19 mouse cellular contexts compared by ENCODE assay signal in genomic region chr2:132010781-132011180, GRCm38 (mm10).
"Had no signal": no experiment of that assay in that cellular context is flagged by ENCODE, and none has a peak within 500 bp of the region (broad histone marks: within the 10 kb centered on the region; RNA-seq: fewer than 3 reads in every experiment).

No protein-coding gene starts in this region.

- H3K9me3 ChIP-seq: liver, embryonic 13.5 days; liver, embryonic 15.5 days; lung, embryonic 15.5 days; megakaryocyte, embryonic 14.5 days; midbrain, embryonic 12.5 days; midbrain, embryonic 15.5 days; neural tube, embryonic 12.5 days; stomach, embryonic 15.5 days had no signal

- H3K27me3 ChIP-seq: liver, embryonic 13.5 days; liver, embryonic 15.5 days; lung, embryonic 15.5 days; midbrain, embryonic 12.5 days; midbrain, embryonic 15.5 days; neural tube, embryonic 12.5 days; stomach, embryonic 15.5 days had no signal

- ATAC-seq: liver, postnatal 0 days; midbrain, embryonic 15.5 days had no signal

- DNase-seq: liver, embryonic 13.5 days; liver, postnatal 0 days; lung, adult 2 months; lung, postnatal 10 days; lung, postnatal 36 days; right cerebral cortex, postnatal 14 days; spleen, adult 18-20 months; thymus, adult 2 months; thymus, postnatal 25 days; thymus, postnatal 4 days had no signal

- H3K4me3 ChIP-seq: liver, embryonic 13.5 days; liver, embryonic 15.5 days; lung, embryonic 15.5 days; megakaryocyte, embryonic 14.5 days; midbrain, embryonic 12.5 days; midbrain, embryonic 15.5 days; neural tube, embryonic 12.5 days; stomach, embryonic 15.5 days had no signal

- H3K36me3 ChIP-seq: liver, embryonic 13.5 days; liver, embryonic 15.5 days; lung, embryonic 15.5 days had no signal

- H3K4me2 ChIP-seq: liver, embryonic 13.5 days; liver, embryonic 15.5 days; lung, embryonic 15.5 days; midbrain, embryonic 12.5 days; midbrain, embryonic 15.5 days; neural tube, embryonic 12.5 days; stomach, embryonic 15.5 days had no signal

- H3K9ac ChIP-seq: liver, embryonic 13.5 days; liver, embryonic 15.5 days; liver, postnatal 0 days; lung, embryonic 15.5 days; midbrain, embryonic 12.5 days; midbrain, embryonic 15.5 days; neural tube, embryonic 12.5 days; stomach, embryonic 15.5 days had no signal

- H3K27ac ChIP-seq: liver, embryonic 13.5 days; liver, embryonic 15.5 days; lung, embryonic 15.5 days; macrophage; midbrain, embryonic 12.5 days; midbrain, embryonic 15.5 days; neural tube, embryonic 12.5 days; stomach, embryonic 15.5 days; stomach, postnatal 0 days had no signal

- H3K4me1 ChIP-seq: liver, embryonic 13.5 days; liver, embryonic 15.5 days; midbrain, embryonic 12.5 days; midbrain, embryonic 15.5 days; neural tube, embryonic 12.5 days had no signal
